Mouse (Mus musculus): ENCODE measurements around the gene Cpn2. TPM values are rescaled to one million over a fixed set of nuclear protein-coding genes. Genes with fewer than 3 reads are reported as not detected.

The Cpn2 gene
- not detected in 2 replicates for polyA plus RNA-seq (2014; fragmentation: Nextera tagmentation; extraction: Ambion mirVana)

DNA sequence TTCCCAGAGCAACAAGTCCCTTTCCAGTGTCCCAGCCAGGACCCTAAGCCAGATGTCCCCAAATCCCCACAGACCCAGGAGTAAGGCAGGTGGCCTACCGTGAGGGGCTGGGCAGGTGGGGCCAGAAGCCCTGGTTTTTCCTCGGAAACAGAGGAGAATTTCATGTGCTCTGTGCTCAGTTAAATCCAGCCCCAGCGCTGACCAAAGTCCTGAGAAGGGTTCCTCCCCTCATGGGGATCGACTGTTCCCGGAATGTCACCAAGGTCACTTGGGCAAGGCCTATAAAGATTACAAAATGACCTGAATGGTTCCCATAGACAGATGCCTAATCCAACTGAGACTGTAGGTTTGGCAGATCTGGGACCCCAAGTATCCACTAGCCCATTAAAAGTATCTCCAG is at the start of gene Cpn2:
Cpn2 (minus strand) TSS at position 141 of the 400 bp plus-strand sequence.
- Histone ChIP-seq H3K4me1 (ENCODE audit: control insufficient read depth, insufficient read depth, low read length) (peaks cover 12% of the 10 kb centered on the region), H3K9me3 (ENCODE audit: control insufficient read depth, low read length) (no peaks in the 10 kb centered on the region), H3K9ac (ENCODE audit: low read length) (no peak within 1 kb of the TSS), H3K27ac (replicated peaks; ENCODE audit: low read depth, low read length) (no peak within 1 kb of the TSS), H3K4me3 (ENCODE audit: low read depth, low read length) (no peak within 1 kb of the TSS), H3K4me2 (ENCODE audit: low read depth, severe bottlenecking) (no peak within 1 kb of the TSS), H3K27me3 (ENCODE audit: control insufficient read depth, insufficient read depth, low read length) (no peaks in the 10 kb centered on the region), H3K36me3 (ENCODE audit: control insufficient read depth, insufficient read depth, low read length) (no peaks in the 10 kb centered on the region)
- WGBS: 77% methylated on average over 5 of the region's 5 CpGs
- no peak for DNase-seq (ENCODE audit: low spot score)
- no peak for ATAC-seq (ENCODE audit: insufficient number of reproducible peaks, low FRiP score, low TSS enrichment, low read depth)

DNA sequence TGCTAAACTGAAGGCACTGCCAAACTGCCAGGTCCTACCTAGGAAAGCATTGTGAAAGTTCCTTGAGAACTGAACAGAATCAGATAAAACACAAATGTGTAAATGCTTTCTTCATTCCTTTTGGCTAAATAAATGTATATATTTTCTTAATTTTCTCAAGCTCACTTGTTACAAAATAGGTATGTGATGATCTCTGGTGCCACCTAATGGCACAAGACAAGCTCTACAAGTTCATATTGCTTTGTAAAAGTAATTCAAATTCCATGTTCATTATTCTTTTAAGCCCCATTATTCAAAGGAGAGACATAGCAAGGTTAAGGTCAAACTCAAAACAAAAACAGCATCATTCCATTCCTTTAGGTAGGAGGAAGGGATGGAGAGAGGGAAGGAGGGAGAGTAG is 46.9 kb upstream of the Cpn2 start:
- H3K4me3 ChIP-seq (ENCODE audit: low read depth, low read length): no peak overlapping the region
- H3K9ac ChIP-seq (ENCODE audit: low read length): no peak overlapping the region
- H3K27me3 ChIP-seq (ENCODE audit: control insufficient read depth, insufficient read depth, low read length): peaks cover 14% of the 10 kb centered on the region
- ATAC-seq (ENCODE audit: insufficient number of reproducible peaks, low FRiP score, low TSS enrichment, low read depth) (no peak), DNase-seq (ENCODE audit: low spot score) (no peak)
- no peaks in the 10 kb centered on the region for H3K9me3 ChIP-seq (ENCODE audit: control insufficient read depth, low read length)
- H3K4me2 ChIP-seq (ENCODE audit: low read depth, severe bottlenecking): no peak overlapping the region
- H3K4me1 ChIP-seq (ENCODE audit: control insufficient read depth, insufficient read depth, low read length): peaks cover 6% of the 10 kb centered on the region
- H3K27ac ChIP-seq (replicated peaks; ENCODE audit: low read depth, low read length): no peak overlapping the region
- no peaks in the 10 kb centered on the region; the same call in 1 of the 2 replicates for H3K36me3 ChIP-seq (ENCODE audit: control insufficient read depth, insufficient read depth, low read length)

GRCm38 (mm10) chr16:30310647-30311046 is 43.3 kb upstream of the Cpn2 start, which contains the start of gene Gp5:
Gp5 (minus strand) TSS chr16:30310779.
- Histone ChIP-seq H3K27ac (replicated peaks; ENCODE audit: low read depth, low read length) (no peak within 1 kb of the TSS), H3K36me3 (ENCODE audit: control insufficient read depth, insufficient read depth, low read length) (no peaks in the 10 kb centered on the region), H3K9me3 (ENCODE audit: control insufficient read depth, low read length) (no peaks in the 10 kb centered on the region), H3K4me1 (ENCODE audit: control insufficient read depth, insufficient read depth, low read length) (peaks cover 17% of the 10 kb centered on the region), H3K27me3 (ENCODE audit: control insufficient read depth, insufficient read depth, low read length) (peaks cover 37% of the 10 kb centered on the region), H3K4me2 (ENCODE audit: low read depth, severe bottlenecking) (peak within 1 kb of the TSS; percentile 100), H3K9ac (ENCODE audit: low read length) (no peak within 1 kb of the TSS), H3K4me3 (ENCODE audit: low read depth, low read length) (peak within 1 kb of the TSS; percentile 52)
- DNase-seq (ENCODE audit: low spot score) (no peak), ATAC-seq (ENCODE audit: insufficient number of reproducible peaks, low FRiP score, low TSS enrichment, low read depth) (no peak)

- 56% methylated on average over 8 of the region's 8 CpGs for WGBS
These were observed 42.8 kb upstream of the Cpn2 start for GRCm38 (mm10) chr16:30310171-30310515.

DNA sequence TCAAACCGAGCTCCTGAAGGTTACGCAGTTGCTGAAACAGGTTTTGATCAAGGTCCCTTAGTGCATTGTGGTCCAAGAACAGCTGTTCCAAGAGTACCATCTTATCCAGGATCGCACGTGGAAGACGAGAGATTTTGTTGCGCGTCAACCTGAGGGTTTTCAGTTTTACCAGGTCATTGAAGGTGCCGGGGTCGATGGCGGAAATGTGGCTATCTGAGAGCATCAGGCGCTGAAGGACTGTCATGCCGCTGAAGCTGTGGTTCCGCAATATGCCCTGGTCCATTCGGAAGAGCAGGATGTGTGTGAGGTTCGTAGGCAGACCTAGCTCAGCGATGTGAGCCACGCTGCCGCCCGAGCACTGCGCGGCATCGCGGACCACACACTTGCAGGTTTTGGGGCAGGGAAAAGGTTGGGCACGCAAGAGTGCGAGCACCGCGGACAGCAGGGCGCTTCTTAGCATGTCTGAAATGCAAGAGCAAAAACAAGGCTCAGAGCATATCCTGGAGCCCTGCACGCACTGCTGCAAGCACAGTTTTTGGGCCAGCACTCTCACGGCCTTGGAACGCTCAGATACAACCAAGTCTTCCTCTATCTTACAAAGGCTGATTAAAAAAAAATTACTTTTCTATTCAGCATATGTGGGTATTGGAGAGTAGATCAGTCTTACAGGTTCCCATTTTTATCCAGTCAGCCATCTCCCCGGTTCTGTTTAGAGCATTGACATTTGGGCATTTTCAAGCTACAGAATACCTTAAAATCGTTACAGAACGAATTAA is 42.3 kb upstream of the Cpn2 start:
- no peak overlapping the region for H3K27ac ChIP-seq (replicated peaks; ENCODE audit: low read depth, low read length)
- 5% methylated on average over 34 of the region's 34 CpGs for WGBS
- no peak overlapping the region for H3K9ac ChIP-seq (ENCODE audit: low read length)
- H3K9me3 ChIP-seq (ENCODE audit: control insufficient read depth, low read length): no peaks in the 10 kb centered on the region
- H3K4me1 ChIP-seq (ENCODE audit: control insufficient read depth, insufficient read depth, low read length): peaks cover 17% of the 10 kb centered on the region
- H3K36me3 ChIP-seq (ENCODE audit: control insufficient read depth, insufficient read depth, low read length): no peaks in the 10 kb centered on the region
- ATAC-seq (ENCODE audit: insufficient number of reproducible peaks, low FRiP score, low TSS enrichment, low read depth) (no peak), DNase-seq (ENCODE audit: low spot score) (peak; percentile 72)
- H3K4me2 ChIP-seq (ENCODE audit: low read depth, severe bottlenecking): peak overlapping the region; percentile 100
- H3K27me3 ChIP-seq (ENCODE audit: control insufficient read depth, insufficient read depth, low read length): peaks cover 37% of the 10 kb centered on the region
- peak overlapping the region; percentile 52 for H3K4me3 ChIP-seq (ENCODE audit: low read depth, low read length)

More at GRCm38 (mm10) chr16:30310171-30310515, 42.8 kb upstream of the Cpn2 start:
- Histone ChIP-seq H3K4me3 (ENCODE audit: low read depth, low read length) (no peak overlapping the region), H3K4me2 (ENCODE audit: low read depth, severe bottlenecking) (no peak overlapping the region), H3K27me3 (ENCODE audit: control insufficient read depth, insufficient read depth, low read length) (peaks cover 37% of the 10 kb centered on the region), H3K36me3 (ENCODE audit: control insufficient read depth, insufficient read depth, low read length) (no peaks in the 10 kb centered on the region), H3K9ac (ENCODE audit: low read length) (no peak overlapping the region), H3K27ac (replicated peaks; ENCODE audit: low read depth, low read length) (no peak overlapping the region), H3K4me1 (ENCODE audit: control insufficient read depth, insufficient read depth, low read length) (peaks cover 17% of the 10 kb centered on the region), H3K9me3 (ENCODE audit: control insufficient read depth, low read length) (no peaks in the 10 kb centered on the region)
- no peak for ATAC-seq (ENCODE audit: insufficient number of reproducible peaks, low FRiP score, low TSS enrichment, low read depth)
- no peak for DNase-seq (ENCODE audit: low spot score)

DNA sequence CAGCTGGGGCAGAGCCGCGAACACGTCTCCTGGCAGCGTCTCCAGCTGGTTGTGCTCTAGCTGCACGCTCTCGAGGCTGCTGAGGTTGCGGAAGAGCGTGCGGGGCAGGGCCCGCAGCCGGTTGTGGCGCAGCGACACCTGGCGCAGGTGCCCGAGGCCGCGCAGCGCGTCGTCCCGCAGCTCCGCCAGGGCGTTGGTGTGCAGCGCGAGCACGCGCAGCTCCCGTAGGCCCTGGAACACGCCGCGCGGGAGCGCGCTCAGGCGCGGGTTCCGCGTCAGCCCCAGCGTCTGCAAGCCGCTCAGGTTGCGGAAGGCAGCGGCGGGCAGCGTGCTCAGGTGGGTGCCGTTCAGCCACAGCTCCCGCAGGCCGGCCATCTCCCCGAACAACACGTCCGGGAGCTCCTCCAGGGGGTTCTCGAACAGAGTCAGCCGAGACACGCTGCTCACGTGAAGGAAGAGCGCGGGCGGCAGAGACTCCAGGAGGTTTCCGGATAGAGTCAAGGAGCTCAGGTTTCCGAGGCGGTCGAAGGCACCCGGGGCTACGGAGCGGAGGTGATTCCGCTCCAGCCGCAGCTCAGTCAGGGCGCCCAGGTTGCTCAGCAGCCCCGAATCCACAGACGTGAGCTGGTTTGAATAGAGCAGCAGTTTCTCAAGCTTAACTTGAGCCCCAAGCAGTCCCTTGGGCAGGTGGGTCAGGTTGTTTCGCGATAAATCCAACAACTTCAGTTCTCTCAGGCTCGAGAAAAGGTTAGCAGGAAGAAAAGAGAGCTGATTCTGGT is 41.5 kb upstream of the Cpn2 start:
- Histone ChIP-seq H3K4me1 (ENCODE audit: control insufficient read depth, insufficient read depth, low read length) (peaks cover 17% of the 10 kb centered on the region), H3K9ac (ENCODE audit: low read length) (peak overlapping the region; percentile 58), H3K4me2 (ENCODE audit: low read depth, severe bottlenecking) (peak overlapping the region; percentile 100), H3K9me3 (ENCODE audit: control insufficient read depth, low read length) (no peaks in the 10 kb centered on the region), H3K27ac (replicated peaks; ENCODE audit: low read depth, low read length) (no peak overlapping the region), H3K36me3 (ENCODE audit: control insufficient read depth, insufficient read depth, low read length) (no peaks in the 10 kb centered on the region), H3K4me3 (ENCODE audit: low read depth, low read length) (peak overlapping the region; percentile 52), H3K27me3 (ENCODE audit: control insufficient read depth, insufficient read depth, low read length) (peaks cover 37% of the 10 kb centered on the region)
- under 1% methylated on average over 69 of the region's 72 CpGs for WGBS
- DNase-seq (ENCODE audit: low spot score) (no peak), ATAC-seq (ENCODE audit: insufficient number of reproducible peaks, low FRiP score, low TSS enrichment, low read depth) (0 out of 2 replicates have a peak, but pooled peaks have one; percentile 31)

- Histone ChIP-seq H3K9me3 (ENCODE audit: control insufficient read depth, low read length) (no peaks in the 10 kb centered on the region), H3K27me3 (ENCODE audit: control insufficient read depth, insufficient read depth, low read length) (peaks cover 37% of the 10 kb centered on the region), H3K4me2 (ENCODE audit: low read depth, severe bottlenecking) (peak overlapping the region; percentile 100), H3K9ac (ENCODE audit: low read length) (peak overlapping the region; percentile 58), H3K27ac (replicated peaks; ENCODE audit: low read depth, low read length) (no peak overlapping the region), H3K4me3 (ENCODE audit: low read depth, low read length) (peak overlapping the region; percentile 52), H3K36me3 (ENCODE audit: control insufficient read depth, insufficient read depth, low read length) (no peaks in the 10 kb centered on the region), H3K4me1 (ENCODE audit: control insufficient read depth, insufficient read depth, low read length) (peaks cover 17% of the 10 kb centered on the region)
- WGBS: 15% methylated on average over 29 of the region's 29 CpGs
- DNase-seq (ENCODE audit: low spot score) (no peak), ATAC-seq (ENCODE audit: insufficient number of reproducible peaks, low FRiP score, low TSS enrichment, low read depth) (no peak)
These were observed 40.8 kb upstream of the Cpn2 start for GRCm38 (mm10) chr16:30307961-30308615.

- WGBS: 55% methylated on average over 12 of the region's 12 CpGs
- peaks cover 37% of the 10 kb centered on the region for H3K27me3 ChIP-seq (ENCODE audit: control insufficient read depth, insufficient read depth, low read length)
These were observed 40.0 kb upstream of the Cpn2 start for GRCm38 (mm10) chr16:30307306-30307705.

More at GRCm38 (mm10) chr16:30307306-30307705, 40.0 kb upstream of the Cpn2 start:
- ATAC-seq (ENCODE audit: insufficient number of reproducible peaks, low FRiP score, low TSS enrichment, low read depth): no peak
- Histone ChIP-seq H3K27ac (replicated peaks; ENCODE audit: low read depth, low read length) (no peak overlapping the region), H3K9ac (ENCODE audit: low read length) (no peak overlapping the region), H3K4me3 (ENCODE audit: low read depth, low read length) (no peak overlapping the region), H3K36me3 (ENCODE audit: control insufficient read depth, insufficient read depth, low read length) (no peaks in the 10 kb centered on the region), H3K4me2 (ENCODE audit: low read depth, severe bottlenecking) (no peak overlapping the region), H3K4me1 (ENCODE audit: control insufficient read depth, insufficient read depth, low read length) (peaks cover 17% of the 10 kb centered on the region), H3K9me3 (ENCODE audit: control insufficient read depth, low read length) (no peaks in the 10 kb centered on the region)
- no peak for DNase-seq (ENCODE audit: low spot score)

All from limb, embryonic 11.5 days (tissue).